Mouse (Mus musculus) hindbrain, postnatal 0 days (tissue): ENCODE results near the gene Pltp. TPM values are rescaled to one million over a fixed set of nuclear protein-coding genes. Genes with fewer than 3 reads are reported as not detected.
"Not testable (repeated sequence)": the region's sequence is repeated elsewhere in the genome, so short reads cannot be mapped to it uniquely, and the experiment has no call there.

Experiments used
- ATAC-seq: fragments of 200-750 bp; cut with Nextera tagmentation; 2 replicates; pipeline ENCODE4 v1.8.0; 2017; ENCODE audit warnings: mild to moderate bottlenecking, moderate TSS enrichment, moderate library complexity
- DNase-seq: peaks from one replicate; pipeline ENCODE4 v3.0.0-alpha.2; 2015; ENCODE audit warnings: low spot score
- H3K27ac ChIP-seq: fragments of 300-500 bp; sonication (generic); 2 replicates; pipeline ENCODE4 v1.5.1; 2014; ENCODE audit warnings: mild to moderate bottlenecking
- H3K27me3 ChIP-seq: fragments of 300-500 bp; sonication (generic); 2 replicates; pipeline ENCODE4 v1.6.1; 2014; ENCODE audit warnings: low read length, mixed read lengths; ENCODE audit not compliant: insufficient read depth
- H3K36me3 ChIP-seq: fragments of 300-500 bp; sonication (generic); 2 replicates; pipeline ENCODE4 v1.6.1; 2014; ENCODE audit warnings: low read length, mixed read lengths; ENCODE audit not compliant: insufficient read depth
- H3K4me1 ChIP-seq: fragments of 300-500 bp; sonication (generic); 2 replicates; pipeline ENCODE4 v1.6.1; 2014; ENCODE audit warnings: antibody characterized with exemption, low read length, mixed read lengths; ENCODE audit not compliant: insufficient read depth
- H3K4me2 ChIP-seq: fragments of 300-500 bp; sonication (generic); 2 replicates; pipeline ENCODE4 v1.6.1; 2014; ENCODE audit warnings: low read depth, mild to moderate bottlenecking, low read length, moderate library complexity, mixed read lengths
- H3K4me3 ChIP-seq: fragments of 300-500 bp; sonication (generic); 2 replicates; pipeline ENCODE4 v1.5.1; 2014; ENCODE audit warnings: low read length
- H3K9ac ChIP-seq: fragments of 300-500 bp; sonication (generic); replicated peaks from 2 replicates; pipeline ENCODE4 v1.6.1; 2014; ENCODE audit warnings: mild to moderate bottlenecking, low read length, moderate library complexity, mixed read lengths
- H3K9me3 ChIP-seq: fragments of 300-500 bp; sonication (generic); 2 replicates; pipeline ENCODE4 v1.6.1; 2016; ENCODE audit warnings: low read length, mixed read lengths
- CTCF ChIP-seq: IDR thresholded peaks from 2 replicates; pipeline ENCODE4 v1.5.1; 2016; ENCODE audit warnings: antibody characterized with exemption, control low read depth, low read depth
- WGBS: fragments of 180-500 bp; shearing (Covaris S2); extraction: QIAGEN DNeasy Blood & Tissue Kit; methylation state at CpG from one replicate; pipeline ENCODE4 v1.1.7; 2014; 5-methylcytosine and 5-hydroxymethylcytosine counted together
- polyA plus RNA-seq: library from polyadenylated mRNA; unstranded; fragments of >200 nt; fragmentation: Nextera tagmentation; extraction: Ambion mirVana; gene quantifications from 2 replicates; pipeline ENCODE4 v1.2.1, GENCODE M21; 2015
- total RNA-seq: library from RNA; depleted of rRNA; stranded (reverse); fragments of >200 nt; gene quantifications from 2 replicates; pipeline ENCODE4 v1.2.3, GENCODE M21; 2014

Pltp gene
- total and polyA plus RNA-seq, 2 experiments from 2014 or later = 88.7 to 117 TPM

DNA sequence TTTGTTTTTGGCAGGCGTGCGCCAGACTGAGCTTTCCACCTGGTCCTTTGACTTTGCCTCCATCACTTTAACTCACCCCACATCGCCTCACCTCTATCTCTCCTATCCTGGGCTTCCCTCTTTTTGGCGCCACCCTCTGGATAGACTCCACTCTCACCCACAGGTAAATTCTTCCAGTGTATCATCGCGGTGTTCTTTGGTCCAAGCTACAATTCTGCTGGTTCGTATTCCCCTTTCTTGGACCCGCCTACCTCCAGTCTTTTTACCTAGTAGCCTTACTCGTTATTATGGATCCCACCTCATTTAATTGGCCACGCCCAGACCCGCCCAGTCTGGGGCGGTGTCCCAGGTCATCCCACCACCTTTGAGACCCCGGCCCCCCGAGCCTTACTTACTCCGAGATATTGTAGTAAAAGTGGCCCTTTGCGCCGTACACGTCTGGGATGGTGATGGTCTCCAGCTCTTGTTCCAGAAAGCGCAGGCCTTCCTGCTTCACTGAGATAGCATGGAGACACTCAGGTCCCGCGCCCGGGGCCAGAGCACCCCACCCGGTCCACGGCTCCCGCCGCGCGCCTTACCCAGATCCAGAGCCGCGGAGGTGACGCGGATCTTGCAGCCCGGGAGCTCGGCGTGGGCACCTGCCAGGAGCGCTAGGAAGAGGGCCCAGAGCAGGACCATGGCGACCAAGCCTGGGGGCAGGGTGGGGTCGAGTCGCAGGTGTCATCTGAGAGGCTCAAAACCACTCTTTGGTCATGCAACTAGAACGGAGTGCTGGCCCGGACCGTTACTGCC is 1.0 kb downstream of the Pltp start:
- DNase-seq = peak; percentile 34
- peak; percentile 31 for ATAC-seq
- Histone ChIP-seq H3K9me3 (no peaks in the 10 kb centered on the region), H3K36me3 (no peaks in the 10 kb centered on the region), H3K9ac (peak overlapping the region; percentile 53; the same call in 1 of the 2 replicates), H3K4me3 (peak overlapping the region; percentile 50), H3K4me2 (peak overlapping the region; percentile 97), H3K27me3 (0 out of 2 replicates have a peak, but pooled peaks cover 13% of the 10 kb centered on the region), H3K4me1 (peaks cover 18% of the 10 kb centered on the region; the same call in 1 of the 2 replicates), H3K27ac (peak overlapping the region; percentile 58; the same call in 1 of the 2 replicates)
- WGBS = under 1% methylated on average over 42 of the region's 42 CpGs
- TF ChIP-seq CTCF = peak; percentile 39; the same call in 1 of the 2 replicates

GRCm38 (mm10) chr2:164855572-164855971 is 1.9 kb downstream of the Pltp start:
- 81% methylated on average over 5 of the region's 5 CpGs for WGBS
- ATAC-seq, H3K9me3 ChIP-seq, H3K36me3 ChIP-seq, DNase-seq, H3K4me3 ChIP-seq, H3K27ac ChIP-seq, H3K9ac ChIP-seq: not testable (repeated sequence)
- 0 out of 2 replicates have a peak, but pooled peaks cover 13% of the 10 kb centered on the region for H3K27me3 ChIP-seq
- peak overlapping the region; percentile 97; the same call in 1 of the 2 replicates for H3K4me2 ChIP-seq
- peaks cover 15% of the 10 kb centered on the region; the same call in 1 of the 2 replicates for H3K4me1 ChIP-seq

- Histone ChIP-seq H3K4me3 (no peak overlapping the region), H3K27ac (no peak overlapping the region), H3K4me1 (no peaks in the 10 kb centered on the region), H3K9ac (no peak overlapping the region), H3K9me3 (no peaks in the 10 kb centered on the region), H3K4me2 (no peak overlapping the region), H3K27me3 (0 out of 2 replicates have a peak, but pooled peaks cover 5% of the 10 kb centered on the region), H3K36me3 (no peaks in the 10 kb centered on the region)
- ATAC-seq (no peak), DNase-seq (no peak)
- 93% methylated on average over 8 of the region's 8 CpGs for WGBS
- no peak for TF ChIP-seq CTCF
Measured at GRCm38 (mm10) chr2:164850061-164850460, 7.5 kb downstream of the Pltp start.

GRCm38 (mm10) chr2:164845782-164846181 is 11.7 kb downstream of the Pltp start:
- no peaks in the 10 kb centered on the region for H3K4me1 ChIP-seq
- H3K9ac ChIP-seq = no peak overlapping the region
- no peak overlapping the region for H3K4me2 ChIP-seq
- no peaks in the 10 kb centered on the region for H3K27me3 ChIP-seq
- no peak overlapping the region for H3K27ac ChIP-seq
- ATAC-seq (no peak), DNase-seq (peak; percentile 27)
- peak; percentile 58 for TF ChIP-seq CTCF
- no peaks in the 10 kb centered on the region for H3K9me3 ChIP-seq
- no peaks in the 10 kb centered on the region for H3K36me3 ChIP-seq
- no peak overlapping the region for H3K4me3 ChIP-seq
- 53% methylated on average over 3 of the region's 3 CpGs for WGBS

DNA sequence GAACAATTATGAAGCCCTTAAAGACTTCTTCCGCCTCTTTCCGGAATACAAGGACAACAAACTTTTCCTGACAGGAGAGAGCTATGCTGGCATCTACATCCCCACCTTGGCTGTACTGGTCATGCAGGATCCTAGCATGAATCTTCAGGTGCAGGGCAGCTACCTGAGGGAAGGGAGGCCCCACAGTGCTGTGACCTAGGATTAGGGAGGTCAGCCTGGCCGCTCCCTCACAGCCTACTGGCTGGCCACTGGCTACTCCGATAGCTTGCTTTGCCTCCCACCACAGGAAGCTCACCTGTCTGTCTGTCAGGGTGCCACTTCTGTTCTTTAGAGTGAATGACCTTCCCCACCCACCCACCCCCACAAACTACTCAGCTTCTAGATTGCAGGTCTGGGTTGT is 22.3 kb downstream of the Pltp start:
- Histone ChIP-seq H3K4me2 (0 out of 2 replicates have a peak overlapping the region, but pooled peaks have one; percentile 86), H3K27me3 (no peaks in the 10 kb centered on the region), H3K9ac (no peak overlapping the region), H3K4me1 (peaks cover 14% of the 10 kb centered on the region; the same call in 1 of the 2 replicates), H3K4me3 (no peak overlapping the region), H3K36me3 (peaks cover 21% of the 10 kb centered on the region), H3K27ac (no peak overlapping the region), H3K9me3 (no peaks in the 10 kb centered on the region)
- 96% methylated on average over 4 of the region's 4 CpGs for WGBS
- ATAC-seq = no peak
- TF ChIP-seq CTCF = no peak
- no peak for DNase-seq

- H3K27me3 ChIP-seq = no peaks in the 10 kb centered on the region
- 39% methylated on average over 8 of the region's 8 CpGs for WGBS
- peak; percentile 25 for TF ChIP-seq CTCF
- H3K9me3 ChIP-seq = no peaks in the 10 kb centered on the region
- no peak for ATAC-seq
- peaks cover 21% of the 10 kb centered on the region for H3K36me3 ChIP-seq
- peak overlapping the region; percentile 56 for H3K4me3 ChIP-seq
- peaks cover 14% of the 10 kb centered on the region; the same call in 1 of the 2 replicates for H3K4me1 ChIP-seq
- peak overlapping the region; percentile 56 for H3K9ac ChIP-seq
- H3K27ac ChIP-seq = 0 out of 2 replicates have a peak overlapping the region, but pooled peaks have one; percentile 79
- DNase-seq = no peak
- H3K4me2 ChIP-seq = peak overlapping the region; percentile 86
Measured at GRCm38 (mm10) chr2:164834531-164834930, 23.0 kb downstream of the Pltp start.
